Mouse (Mus musculus): ENCODE measurements at regions not wholly inside any gene's neighbourhood (a gene's known extent, or its start where the extent isn't known, plus 50 kb on each side); places are given as distances from the start of the nearest gene placed in this dataset.

DNA sequence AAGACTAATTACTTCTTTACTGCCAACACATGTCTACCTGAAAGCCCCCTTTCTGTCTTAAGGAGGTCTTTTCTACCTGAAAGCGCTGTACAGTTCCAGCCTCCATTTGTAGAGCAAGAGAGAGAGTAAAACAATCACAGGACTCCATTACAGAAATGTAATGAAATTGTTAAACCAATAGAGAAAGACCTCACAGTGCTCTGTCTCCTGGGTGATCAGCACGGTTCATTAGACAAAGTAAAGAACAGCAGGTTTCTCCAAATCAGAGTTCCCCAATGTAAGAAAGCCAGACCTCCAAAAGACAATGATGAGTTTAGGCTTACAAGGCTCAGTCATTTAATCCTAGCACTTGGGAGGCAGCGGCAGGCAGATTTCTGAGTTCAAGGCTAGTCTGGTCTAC is 153.1 kb downstream of the Alx1 start:
- 79% methylated on average over 3 of the region's 3 CpGs for WGBS
- ATAC-seq (ENCODE audit: low FRiP score, low TSS enrichment): no peak
- H3K4me2 ChIP-seq (replicated peaks; ENCODE audit: low read depth, low read length): no peak overlapping the region

DNA sequence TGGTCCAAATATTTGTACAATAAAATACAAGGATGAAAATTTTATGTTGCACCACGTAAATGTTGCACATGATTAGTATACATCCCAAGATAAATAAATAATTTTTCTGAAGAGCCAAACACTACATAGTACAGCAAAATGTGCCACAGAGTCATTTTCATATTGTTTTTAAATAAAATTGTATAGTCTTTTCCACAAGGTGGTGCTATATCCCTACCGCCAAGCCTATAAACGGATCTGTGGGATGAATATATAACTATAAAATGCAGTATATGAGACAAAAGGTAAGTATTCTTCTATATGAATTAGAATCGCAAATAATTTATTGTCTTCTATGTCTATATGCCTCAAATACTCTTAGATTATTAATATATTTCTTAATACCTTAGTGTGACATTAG is 163.1 kb downstream of the Alx1 start:
- H3K4me3 ChIP-seq (ENCODE audit: low read length): no peak overlapping the region
- ATAC-seq (ENCODE audit: low FRiP score, low TSS enrichment): no peak
- no peaks in the 10 kb centered on the region for H3K36me3 ChIP-seq (ENCODE audit: insufficient read depth, low read length)
- no peaks in the 10 kb centered on the region for H3K9me3 ChIP-seq (ENCODE audit: low read length)
- H3K27ac ChIP-seq (ENCODE audit: low read length): no peak overlapping the region
- H3K4me1 ChIP-seq (ENCODE audit: insufficient read depth, low read length): no peaks in the 10 kb centered on the region
- H3K27me3 ChIP-seq (ENCODE audit: insufficient read depth, low read length): no peaks in the 10 kb centered on the region
- no peak overlapping the region for H3K9ac ChIP-seq (replicated peaks; ENCODE audit: low read length)
- 30% methylated on average over 4 of the region's 4 CpGs for WGBS
- H3K4me2 ChIP-seq (replicated peaks; ENCODE audit: low read depth, low read length): no peak overlapping the region

More for the DNA sequence above, 153.1 kb downstream of the Alx1 start:
- H3K27ac ChIP-seq (ENCODE audit: low read length): no peak overlapping the region
- H3K9me3 ChIP-seq (ENCODE audit: low read length): no peaks in the 10 kb centered on the region
- H3K4me3 ChIP-seq (ENCODE audit: low read length): no peak overlapping the region
- no peaks in the 10 kb centered on the region for H3K27me3 ChIP-seq (ENCODE audit: insufficient read depth, low read length)
- H3K9ac ChIP-seq (replicated peaks; ENCODE audit: low read length): no peak overlapping the region
- H3K4me1 ChIP-seq (ENCODE audit: insufficient read depth, low read length): peaks cover 3% of the 10 kb centered on the region; the same call in 1 of the 2 replicates
- no peaks in the 10 kb centered on the region for H3K36me3 ChIP-seq (ENCODE audit: insufficient read depth, low read length)

DNA sequence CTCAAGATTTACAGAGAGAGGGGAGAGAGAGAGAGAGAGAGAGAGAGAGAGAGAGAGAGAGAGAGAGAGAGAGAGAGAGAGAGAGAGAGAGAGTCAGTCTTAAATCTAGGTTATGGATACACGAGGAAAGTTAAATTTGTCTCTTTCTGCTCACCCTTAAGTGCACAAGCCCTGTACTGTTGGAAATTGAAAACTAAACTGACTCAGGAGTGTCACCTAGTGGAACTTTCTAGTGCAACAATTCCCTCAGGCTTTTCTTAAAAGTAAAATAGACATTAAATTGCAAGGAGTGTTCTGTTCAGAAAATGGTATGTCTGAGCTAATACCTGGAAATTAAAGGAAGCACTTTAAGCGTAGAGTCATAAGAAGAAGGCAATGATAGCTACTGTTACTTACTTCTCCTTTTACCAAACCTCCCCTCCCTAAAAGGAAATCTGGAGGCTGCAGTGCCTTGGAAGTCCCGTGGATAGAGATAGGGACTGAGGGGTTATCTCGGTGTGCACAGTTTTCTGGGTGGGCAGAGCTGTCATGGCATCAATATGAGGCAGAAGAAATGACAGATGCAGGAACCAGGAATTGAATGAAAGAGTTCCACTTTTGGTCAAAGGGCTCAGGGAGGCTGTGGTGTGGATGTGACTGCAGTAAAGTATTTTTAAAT is 193.3 kb downstream of the Alx1 start:
- no peak for ATAC-seq (ENCODE audit: low FRiP score, low TSS enrichment)

DNA sequence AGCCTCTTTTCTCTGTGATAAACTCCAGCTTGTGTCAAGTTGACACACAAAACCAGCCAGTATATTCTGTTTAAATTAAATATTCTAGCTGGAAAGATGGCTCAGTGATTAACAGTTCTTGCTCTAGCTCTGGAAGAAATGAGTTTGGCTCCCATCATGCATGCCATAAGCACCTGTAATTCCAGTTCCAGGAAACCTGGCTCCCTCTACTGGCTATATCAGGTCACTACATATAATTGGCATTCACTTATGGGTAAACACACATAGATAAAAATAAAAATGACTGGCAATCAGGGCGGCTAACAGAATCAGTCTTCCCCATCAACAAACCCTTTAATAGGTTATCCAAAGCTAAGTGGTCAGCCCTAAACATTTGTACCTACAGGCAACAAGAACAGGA is 194.2 kb downstream of the Alx1 start:
- Histone ChIP-seq H3K27me3 (ENCODE audit: insufficient read depth, low read length) (no peaks in the 10 kb centered on the region), H3K9ac (replicated peaks; ENCODE audit: low read length) (no peak overlapping the region), H3K4me2 (replicated peaks; ENCODE audit: low read depth, low read length) (no peak overlapping the region), H3K27ac (ENCODE audit: low read length) (no peak overlapping the region), H3K4me1 (ENCODE audit: insufficient read depth, low read length) (no peaks in the 10 kb centered on the region), H3K9me3 (ENCODE audit: low read length) (no peaks in the 10 kb centered on the region), H3K4me3 (ENCODE audit: low read length) (no peak overlapping the region), H3K36me3 (ENCODE audit: insufficient read depth, low read length) (no peaks in the 10 kb centered on the region)
- ATAC-seq (ENCODE audit: low FRiP score, low TSS enrichment): no peak
- 34% methylated on average over 1 of the region's 1 CpGs for WGBS

More for the DNA sequence above, 193.3 kb downstream of the Alx1 start:
- H3K4me3 ChIP-seq (ENCODE audit: low read length): no peak overlapping the region
- no peaks in the 10 kb centered on the region for H3K27me3 ChIP-seq (ENCODE audit: insufficient read depth, low read length)
- H3K27ac ChIP-seq (ENCODE audit: low read length): no peak overlapping the region
- WGBS: 59% methylated on average over 4 of the region's 4 CpGs
- H3K4me1 ChIP-seq (ENCODE audit: insufficient read depth, low read length): no peaks in the 10 kb centered on the region
- no peak overlapping the region for H3K4me2 ChIP-seq (replicated peaks; ENCODE audit: low read depth, low read length)
- no peaks in the 10 kb centered on the region for H3K36me3 ChIP-seq (ENCODE audit: insufficient read depth, low read length)
- H3K9ac ChIP-seq (replicated peaks; ENCODE audit: low read length): no peak overlapping the region
- no peaks in the 10 kb centered on the region for H3K9me3 ChIP-seq (ENCODE audit: low read length)

DNA sequence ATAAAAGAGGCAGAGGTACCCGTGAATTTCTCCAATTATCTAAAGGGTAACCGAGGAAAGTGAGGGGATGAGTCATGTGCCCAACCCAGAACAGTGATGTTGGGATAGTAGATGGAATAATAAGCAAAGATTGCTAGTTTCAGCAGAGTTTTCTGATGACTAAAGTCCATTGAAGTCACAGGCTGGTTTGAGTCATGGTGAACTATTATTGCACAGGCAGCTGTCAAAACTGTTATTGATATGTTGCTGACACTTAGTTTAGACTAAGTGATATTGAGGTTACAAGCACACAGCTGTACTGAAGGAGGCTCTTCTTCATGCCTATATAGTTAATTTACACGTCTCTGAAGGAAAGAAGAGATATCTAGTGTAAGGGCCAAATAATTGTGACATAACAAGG is 200.4 kb downstream of the Alx1 start:
- 71% methylated on average over 3 of the region's 3 CpGs for WGBS
- no peak overlapping the region for H3K27ac ChIP-seq (ENCODE audit: low read length)
- no peak overlapping the region for H3K9ac ChIP-seq (replicated peaks; ENCODE audit: low read length)
- H3K36me3 ChIP-seq (ENCODE audit: insufficient read depth, low read length): no peaks in the 10 kb centered on the region
- H3K4me3 ChIP-seq (ENCODE audit: low read length): no peak overlapping the region
- no peaks in the 10 kb centered on the region for H3K27me3 ChIP-seq (ENCODE audit: insufficient read depth, low read length)
- no peaks in the 10 kb centered on the region for H3K4me1 ChIP-seq (ENCODE audit: insufficient read depth, low read length)
- no peaks in the 10 kb centered on the region for H3K9me3 ChIP-seq (ENCODE audit: low read length)
- no peak for ATAC-seq (ENCODE audit: low FRiP score, low TSS enrichment)
- H3K4me2 ChIP-seq (replicated peaks; ENCODE audit: low read depth, low read length): no peak overlapping the region

DNA sequence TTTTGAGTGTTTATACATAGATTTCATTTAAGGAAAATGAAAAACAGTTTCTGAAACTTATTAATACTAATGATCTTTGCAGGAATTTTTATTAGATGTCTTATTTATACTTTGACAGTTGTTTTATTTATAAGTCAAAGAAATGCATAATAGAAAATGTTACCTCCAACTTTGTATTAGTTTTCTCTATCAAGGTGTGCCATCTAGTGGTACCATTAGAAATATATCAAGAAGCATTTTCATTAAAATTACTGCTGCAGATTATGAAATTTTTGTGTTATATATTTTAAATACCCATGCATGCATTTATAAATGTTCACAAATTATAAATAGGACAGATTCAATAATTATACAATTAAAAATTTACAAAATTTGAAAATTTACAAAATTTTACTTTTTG is 206.6 kb downstream of the Alx1 start:
- no peak for ATAC-seq (ENCODE audit: low FRiP score, low TSS enrichment)
- H3K4me2 ChIP-seq (replicated peaks; ENCODE audit: low read depth, low read length): no peak overlapping the region
- no peaks in the 10 kb centered on the region for H3K9me3 ChIP-seq (ENCODE audit: low read length)
- no peaks in the 10 kb centered on the region for H3K27me3 ChIP-seq (ENCODE audit: insufficient read depth, low read length)
- no peak overlapping the region for H3K27ac ChIP-seq (ENCODE audit: low read length)
- no peaks in the 10 kb centered on the region for H3K4me1 ChIP-seq (ENCODE audit: insufficient read depth, low read length)
- H3K9ac ChIP-seq (replicated peaks; ENCODE audit: low read length): no peak overlapping the region
- H3K36me3 ChIP-seq (ENCODE audit: insufficient read depth, low read length): no peaks in the 10 kb centered on the region
- no peak overlapping the region for H3K4me3 ChIP-seq (ENCODE audit: low read length)

DNA sequence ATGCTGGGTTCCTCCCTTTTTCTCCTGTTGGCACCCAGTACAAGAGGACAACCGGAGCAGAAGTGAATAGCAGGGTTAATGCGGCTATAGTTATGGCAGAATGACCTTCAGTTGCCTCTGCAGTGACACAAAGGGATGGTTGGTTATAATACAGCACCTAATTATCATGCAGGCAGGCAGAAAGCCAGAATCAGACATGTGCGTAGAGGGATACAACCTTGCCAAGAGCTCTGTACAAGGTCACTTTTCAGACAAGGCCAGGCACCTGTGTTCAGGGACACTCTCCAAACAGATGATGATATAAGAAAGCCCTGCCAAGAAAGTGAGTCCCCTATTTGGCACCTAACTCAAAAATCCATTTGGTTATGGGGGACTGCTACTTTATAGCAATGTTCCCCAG is 228.6 kb downstream of the Alx1 start:
- Histone ChIP-seq H3K4me1 (ENCODE audit: insufficient read depth, low read length) (no peaks in the 10 kb centered on the region), H3K9me3 (ENCODE audit: low read length) (no peaks in the 10 kb centered on the region), H3K36me3 (ENCODE audit: insufficient read depth, low read length) (no peaks in the 10 kb centered on the region), H3K27me3 (ENCODE audit: insufficient read depth, low read length) (no peaks in the 10 kb centered on the region), H3K9ac (replicated peaks; ENCODE audit: low read length) (no peak overlapping the region), H3K4me2 (replicated peaks; ENCODE audit: low read depth, low read length) (no peak overlapping the region), H3K27ac (ENCODE audit: low read length) (no peak overlapping the region), H3K4me3 (ENCODE audit: low read length) (no peak overlapping the region)
- 93% methylated on average over 3 of the region's 3 CpGs for WGBS
- ATAC-seq (ENCODE audit: low FRiP score, low TSS enrichment): no peak

DNA sequence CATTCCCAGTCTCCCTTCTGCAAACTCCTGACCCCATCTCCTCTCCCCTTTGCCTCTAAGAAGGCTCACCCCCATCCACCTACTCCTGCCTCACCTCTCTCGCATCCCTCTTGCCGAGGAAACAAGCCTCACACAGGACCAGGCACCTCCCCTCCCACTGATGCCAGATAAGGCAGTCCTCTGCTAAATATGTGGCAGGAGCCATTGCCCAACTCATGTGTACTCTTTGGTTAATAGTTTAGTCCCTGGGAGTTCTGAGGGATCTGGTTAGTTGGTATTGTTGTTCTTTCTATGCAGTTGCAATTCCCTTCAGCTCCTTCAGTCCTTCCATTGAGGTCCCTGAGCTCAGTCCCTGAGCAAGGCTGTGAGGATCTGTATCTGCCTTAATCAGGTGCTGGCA is 250.8 kb downstream of the Alx1 start:
- no peaks in the 10 kb centered on the region for H3K36me3 ChIP-seq (ENCODE audit: insufficient read depth, low read length)
- no peaks in the 10 kb centered on the region for H3K27me3 ChIP-seq (ENCODE audit: insufficient read depth, low read length)
- no peak for ATAC-seq (ENCODE audit: low FRiP score, low TSS enrichment)
- H3K27ac ChIP-seq (ENCODE audit: low read length): no peak overlapping the region
- H3K4me2 ChIP-seq (replicated peaks; ENCODE audit: low read depth, low read length): no peak overlapping the region
- 69% methylated on average over 2 of the region's 2 CpGs for WGBS
- no peaks in the 10 kb centered on the region for H3K4me1 ChIP-seq (ENCODE audit: insufficient read depth, low read length)
- no peak overlapping the region for H3K9ac ChIP-seq (replicated peaks; ENCODE audit: low read length)
- H3K4me3 ChIP-seq (ENCODE audit: low read length): no peak overlapping the region
- no peaks in the 10 kb centered on the region for H3K9me3 ChIP-seq (ENCODE audit: low read length)

DNA sequence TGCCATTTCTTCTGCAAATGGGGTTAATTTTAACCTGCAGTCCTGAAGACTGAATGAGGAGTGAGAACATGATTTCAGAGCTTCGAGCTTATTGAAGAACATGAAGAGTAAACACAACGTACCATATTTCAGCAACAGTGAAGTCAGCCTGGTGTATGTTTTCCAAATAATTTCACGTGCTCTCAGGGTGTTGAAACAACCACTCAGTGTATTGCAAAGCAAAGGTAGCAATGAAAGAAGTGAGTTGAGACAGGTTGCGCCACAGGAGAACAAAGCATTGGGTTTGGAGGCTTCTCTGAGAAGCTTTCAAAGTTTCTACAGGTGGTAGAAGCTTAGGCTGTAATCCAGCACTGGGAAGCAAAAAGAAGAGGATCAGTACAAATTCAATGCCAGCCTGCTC is 251.7 kb downstream of the Rassf9 start:
- no peaks in the 10 kb centered on the region for H3K4me1 ChIP-seq (ENCODE audit: insufficient read depth, low read length)
- no peak overlapping the region for H3K4me3 ChIP-seq (ENCODE audit: low read length)
- no peaks in the 10 kb centered on the region for H3K27me3 ChIP-seq (ENCODE audit: insufficient read depth, low read length)
- ATAC-seq (ENCODE audit: low FRiP score, low TSS enrichment): no peak
- no peak overlapping the region for H3K27ac ChIP-seq (ENCODE audit: low read length)
- H3K9me3 ChIP-seq (ENCODE audit: low read length): no peaks in the 10 kb centered on the region
- WGBS: 78% methylated on average over 4 of the region's 4 CpGs
- H3K9ac ChIP-seq (replicated peaks; ENCODE audit: low read length): no peak overlapping the region
- H3K4me2 ChIP-seq (replicated peaks; ENCODE audit: low read depth, low read length): no peak overlapping the region
- H3K36me3 ChIP-seq (ENCODE audit: insufficient read depth, low read length): no peaks in the 10 kb centered on the region

DNA sequence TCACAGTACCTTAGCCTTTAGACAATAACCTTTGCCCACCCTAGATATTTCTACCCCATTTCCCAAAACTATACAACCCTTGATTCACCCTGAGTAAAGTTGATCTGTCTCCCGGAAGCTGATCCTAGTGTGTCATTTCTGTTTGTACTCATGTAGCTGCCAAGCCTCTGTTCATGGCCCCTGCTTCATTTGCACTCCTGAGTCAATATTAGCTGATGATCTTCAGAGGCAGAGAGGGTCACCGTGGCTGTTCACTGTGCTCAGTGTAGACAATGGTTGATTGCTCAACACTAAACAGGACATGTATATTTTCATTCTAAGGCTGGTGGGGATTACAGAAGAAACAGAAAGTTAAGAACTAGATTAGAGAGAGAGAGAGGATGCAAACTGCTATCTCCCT is 250.4 kb downstream of the Rassf9 start:
- no peak overlapping the region for H3K4me3 ChIP-seq (ENCODE audit: low read length)
- H3K4me2 ChIP-seq (replicated peaks; ENCODE audit: low read depth, low read length): no peak overlapping the region
- no peaks in the 10 kb centered on the region for H3K9me3 ChIP-seq (ENCODE audit: low read length)
- H3K27me3 ChIP-seq (ENCODE audit: insufficient read depth, low read length): no peaks in the 10 kb centered on the region
- no peak overlapping the region for H3K27ac ChIP-seq (ENCODE audit: low read length)
- H3K36me3 ChIP-seq (ENCODE audit: insufficient read depth, low read length): no peaks in the 10 kb centered on the region
- no peaks in the 10 kb centered on the region for H3K4me1 ChIP-seq (ENCODE audit: insufficient read depth, low read length)
- H3K9ac ChIP-seq (replicated peaks; ENCODE audit: low read length): no peak overlapping the region
- 68% methylated on average over 2 of the region's 2 CpGs for WGBS
- no peak for ATAC-seq (ENCODE audit: low FRiP score, low TSS enrichment)

Measured in kidney, embryonic 16.5 days (tissue).